Mouse (Mus musculus) heart, embryonic 13.5 days (tissue): ENCODE data around the gene Scyl2. TPM values are rescaled to one million over a fixed set of nuclear protein-coding genes. Genes with fewer than 3 reads are reported as not detected.

ENCODE experiments used
- ATAC-seq: fragments of 200-750 bp; cut with Nextera tagmentation; 2 replicates; pipeline ENCODE4 v1.8.0; 2017; ENCODE audit warnings: moderate TSS enrichment; ENCODE audit not compliant: insufficient number of reproducible peaks, low FRiP score, low TSS enrichment; ENCODE audit errors: extremely low read depth
- H3K27ac ChIP-seq: fragments of 300-500 bp; sonication (generic); replicated peaks from 2 replicates; pipeline ENCODE4 v1.5.1; 2015; ENCODE audit warnings: moderate library complexity, mild to moderate bottlenecking, inconsistent platforms
- H3K27me3 ChIP-seq: fragments of 300-500 bp; sonication (generic); replicated peaks from 2 replicates; pipeline ENCODE4 v1.6.1; 2015; ENCODE audit warnings: mild to moderate bottlenecking, inconsistent platforms
- H3K36me3 ChIP-seq: fragments of 300-500 bp; sonication (generic); 2 replicates; pipeline ENCODE4 v1.6.1; 2015; ENCODE audit warnings: mild to moderate bottlenecking, inconsistent platforms
- H3K4me1 ChIP-seq: fragments of 300-500 bp; sonication (generic); 2 replicates; pipeline ENCODE4 v1.6.1; 2015; ENCODE audit warnings: inconsistent platforms
- H3K4me2 ChIP-seq: fragments of 300-500 bp; sonication (generic); 2 replicates; pipeline ENCODE4 v1.6.1; 2015; ENCODE audit warnings: inconsistent platforms, mild to moderate bottlenecking, moderate library complexity
- H3K4me3 ChIP-seq: fragments of 300-500 bp; sonication (generic); 2 replicates; pipeline ENCODE4 v1.5.1; 2015; ENCODE audit warnings: moderate library complexity, mild to moderate bottlenecking, inconsistent platforms
- H3K9ac ChIP-seq: fragments of 300-500 bp; sonication (generic); 2 replicates; pipeline ENCODE4 v1.6.1; 2015; ENCODE audit warnings: inconsistent platforms, mild to moderate bottlenecking, moderate library complexity
- H3K9me3 ChIP-seq: fragments of 300-500 bp; sonication (generic); 2 replicates; pipeline ENCODE4 v1.6.1; 2016; ENCODE audit warnings: inconsistent platforms
- WGBS: fragments of 180-500 bp; shearing (Covaris S2); methylation state at CpG from one replicate; pipeline ENCODE4 v1.1.7; 2015; ENCODE audit warnings: mixed read lengths; 5-methylcytosine and 5-hydroxymethylcytosine counted together
- polyA plus RNA-seq: library from polyadenylated mRNA; unstranded; fragments of >200 nt; fragmentation: Nextera tagmentation; extraction: Ambion mirVana; gene quantifications from 2 replicates; pipeline ENCODE4 v1.2.1, GENCODE M21; 2015

The Scyl2 gene
- 4.1 and 5.4 TPM in 2 replicates for polyA plus RNA-seq

DNA sequence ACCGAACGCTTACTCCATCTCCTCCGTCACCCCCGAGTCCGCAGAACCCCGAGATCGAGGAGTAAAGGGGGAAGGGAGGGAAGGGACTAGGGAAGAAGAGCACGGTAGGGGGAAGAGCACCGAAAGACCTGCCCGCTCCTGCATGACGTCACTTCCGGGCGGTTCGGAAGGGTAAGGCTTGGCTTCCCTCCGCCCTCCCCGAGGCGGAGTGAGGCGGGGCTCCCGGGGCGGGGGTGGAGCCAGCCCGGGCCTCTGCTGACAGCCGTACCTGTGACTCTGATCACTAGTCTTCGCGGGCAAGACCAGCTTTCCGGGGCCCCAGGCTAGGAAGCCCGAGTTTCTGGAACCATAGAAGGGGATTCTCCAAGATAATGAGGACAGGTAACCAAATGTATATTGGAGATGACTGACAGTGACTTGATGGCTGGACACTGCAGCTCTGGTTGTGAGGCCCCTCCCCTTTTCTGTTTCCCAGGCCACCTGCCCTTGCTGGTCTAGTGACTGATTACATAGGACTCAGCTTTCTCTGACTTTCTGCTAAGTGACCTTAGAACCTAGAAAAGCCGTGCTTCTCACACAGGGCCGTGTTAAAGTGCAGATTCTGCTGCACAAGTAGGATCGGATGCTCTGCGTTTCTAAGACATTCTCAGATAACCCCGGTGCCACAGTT is at the start of gene Scyl2:
Gene Scyl2, minus strand, starts transcription at position 147 of the 670 bp plus-strand sequence.
- Histone ChIP-seq H3K9me3 (no peaks in the 10 kb centered on the region), H3K27ac (peak within 1 kb of the TSS; percentile 71), H3K9ac (peak within 1 kb of the TSS; percentile 91), H3K4me1 (peaks cover 19% of the 10 kb centered on the region), H3K4me3 (peak within 1 kb of the TSS; percentile 79), H3K27me3 (no peaks in the 10 kb centered on the region), H3K4me2 (peak within 1 kb of the TSS; percentile 75), H3K36me3 (peaks cover 7% of the 10 kb centered on the region)
- 4% methylated on average over 31 of the region's 31 CpGs for WGBS
- peak; percentile 98 for ATAC-seq

GRCm38 (mm10) chr10:89732001-89732794 is 46.1 kb upstream of the Scyl2 start, which contains the start of gene Actr6:
TSS of gene Actr6 (minus strand) at chr10:89732295.
- H3K4me3 ChIP-seq: peak within 1 kb of the TSS; percentile 70
- H3K27me3 ChIP-seq: no peaks in the 10 kb centered on the region
- H3K36me3 ChIP-seq: peaks cover 6% of the 10 kb centered on the region
- H3K27ac ChIP-seq: 0 out of 2 replicates have a peak within 1 kb of the TSS, but pooled peaks have one; percentile 20
- WGBS: under 1% methylated on average over 49 of the region's 49 CpGs
- peaks cover 18% of the 10 kb centered on the region for H3K4me1 ChIP-seq
- H3K9me3 ChIP-seq: no peaks in the 10 kb centered on the region
- peak; percentile 87 for ATAC-seq
- peak within 1 kb of the TSS; percentile 82 for H3K9ac ChIP-seq
- H3K4me2 ChIP-seq: peak within 1 kb of the TSS; percentile 84

DNA sequence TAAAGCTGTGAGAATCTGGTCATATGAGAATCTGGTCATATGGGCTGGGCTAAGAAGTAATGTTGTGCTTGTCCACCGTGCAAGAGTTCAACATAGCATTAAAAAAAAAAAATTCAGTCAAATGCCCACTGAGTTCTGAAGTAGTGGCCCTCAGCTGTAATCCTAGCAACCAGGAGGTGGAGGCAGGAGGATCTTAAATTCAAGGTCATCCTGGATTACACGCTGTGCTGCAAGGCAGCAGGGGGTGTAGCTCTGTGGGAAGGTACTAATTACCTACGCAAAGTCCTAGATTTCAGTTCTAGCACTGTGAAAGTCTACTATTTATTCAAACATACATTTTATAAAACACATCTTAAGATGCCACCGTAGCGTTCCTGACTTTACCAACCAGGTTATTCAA is 45.3 kb upstream of the Scyl2 start:
- Histone ChIP-seq H3K36me3 (peaks cover 12% of the 10 kb centered on the region), H3K4me2 (peak overlapping the region; percentile 84), H3K4me3 (peak overlapping the region; percentile 70), H3K4me1 (peaks cover 18% of the 10 kb centered on the region), H3K27me3 (no peaks in the 10 kb centered on the region), H3K9me3 (no peaks in the 10 kb centered on the region), H3K27ac (no peak overlapping the region), H3K9ac (peak overlapping the region; percentile 82)
- WGBS: 14% methylated on average over 5 of the region's 5 CpGs
- ATAC-seq: no peak

- WGBS: 73% methylated on average over 6 of the region's 6 CpGs
- Histone ChIP-seq H3K9ac (no peak overlapping the region), H3K27me3 (no peaks in the 10 kb centered on the region), H3K9me3 (no peaks in the 10 kb centered on the region), H3K27ac (no peak overlapping the region), H3K4me2 (no peak overlapping the region), H3K4me1 (peaks cover 18% of the 10 kb centered on the region), H3K36me3 (peaks cover 21% of the 10 kb centered on the region), H3K4me3 (no peak overlapping the region)
- no peak for ATAC-seq
Measured at GRCm38 (mm10) chr10:89730386-89730785, 44.3 kb upstream of the Scyl2 start.

- no peaks in the 10 kb centered on the region for H3K9me3 ChIP-seq
- H3K27me3 ChIP-seq: no peaks in the 10 kb centered on the region
- H3K27ac ChIP-seq: no peak overlapping the region
- no peaks in the 10 kb centered on the region for H3K4me1 ChIP-seq
- no peak overlapping the region for H3K4me3 ChIP-seq
- WGBS: 83% methylated on average over 14 of the region's 14 CpGs
- ATAC-seq: no peak
- H3K36me3 ChIP-seq: peaks cover 65% of the 10 kb centered on the region
- no peak overlapping the region for H3K9ac ChIP-seq
- H3K4me2 ChIP-seq: no peak overlapping the region
Measured at GRCm38 (mm10) chr10:89722247-89723195, 36.4 kb upstream of the Scyl2 start.

DNA sequence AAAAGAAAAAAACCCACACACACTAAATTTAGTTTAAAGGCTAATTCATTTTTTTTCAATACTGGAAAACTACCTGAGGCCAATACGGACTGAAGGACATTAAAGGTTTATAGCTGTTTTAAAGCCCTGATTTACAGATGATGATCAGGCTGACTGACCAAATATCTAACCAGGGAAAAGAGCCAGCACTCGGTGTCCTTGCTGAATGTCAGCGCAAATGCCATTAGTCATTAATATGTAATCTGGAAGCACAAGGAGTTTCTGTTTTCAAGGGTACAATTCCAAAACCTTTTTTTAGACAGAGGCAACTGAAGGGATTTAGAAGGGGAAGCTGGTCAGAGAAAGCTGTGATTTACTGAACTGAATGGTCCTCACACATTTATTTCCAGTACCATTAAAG is 34.7 kb upstream of the Scyl2 start:
- Histone ChIP-seq H3K9me3 (no peaks in the 10 kb centered on the region), H3K36me3 (peaks cover 62% of the 10 kb centered on the region), H3K27me3 (no peaks in the 10 kb centered on the region), H3K4me3 (no peak overlapping the region), H3K27ac (no peak overlapping the region; the same call in 1 of the 2 replicates), H3K4me2 (no peak overlapping the region), H3K9ac (no peak overlapping the region), H3K4me1 (no peaks in the 10 kb centered on the region)
- WGBS: 75% methylated on average over 3 of the region's 3 CpGs
- no peak for ATAC-seq

DNA sequence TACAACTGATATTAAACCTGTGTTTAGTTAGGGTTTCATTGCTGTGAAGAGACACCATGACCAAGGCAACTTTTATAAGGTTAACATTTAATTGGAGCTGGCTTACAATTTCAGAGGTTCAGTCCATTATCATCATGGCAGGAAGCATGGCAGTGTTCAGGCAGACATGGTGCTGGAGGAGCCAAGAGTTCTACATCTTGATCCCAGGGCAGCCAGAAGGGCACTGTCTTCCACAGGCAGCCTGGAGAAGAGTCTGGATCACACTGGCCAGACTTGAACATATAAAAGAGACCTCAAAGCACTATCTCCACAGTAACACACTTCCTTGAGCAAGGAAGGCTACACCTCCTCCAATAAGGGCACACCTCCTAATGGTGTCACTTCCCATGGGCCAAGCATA is 34.2 kb upstream of the Scyl2 start:
- Histone ChIP-seq H3K27ac (no peak overlapping the region), H3K36me3 (peaks cover 62% of the 10 kb centered on the region), H3K9me3 (no peaks in the 10 kb centered on the region), H3K4me3 (no peak overlapping the region), H3K27me3 (no peaks in the 10 kb centered on the region), H3K4me2 (no peak overlapping the region), H3K9ac (no peak overlapping the region), H3K4me1 (no peaks in the 10 kb centered on the region)
- ATAC-seq: no peak

GRCm38 (mm10) chr10:89714910-89715309 is 28.8 kb upstream of the Scyl2 start:
- ATAC-seq: no peak
- 85% methylated on average over 10 of the region's 10 CpGs for WGBS
- Histone ChIP-seq H3K36me3 (peaks cover 71% of the 10 kb centered on the region), H3K4me2 (no peak overlapping the region), H3K4me3 (no peak overlapping the region), H3K27me3 (no peaks in the 10 kb centered on the region), H3K4me1 (no peaks in the 10 kb centered on the region), H3K9ac (no peak overlapping the region), H3K9me3 (peaks cover 5% of the 10 kb centered on the region; the same call in 1 of the 2 replicates), H3K27ac (no peak overlapping the region)

DNA sequence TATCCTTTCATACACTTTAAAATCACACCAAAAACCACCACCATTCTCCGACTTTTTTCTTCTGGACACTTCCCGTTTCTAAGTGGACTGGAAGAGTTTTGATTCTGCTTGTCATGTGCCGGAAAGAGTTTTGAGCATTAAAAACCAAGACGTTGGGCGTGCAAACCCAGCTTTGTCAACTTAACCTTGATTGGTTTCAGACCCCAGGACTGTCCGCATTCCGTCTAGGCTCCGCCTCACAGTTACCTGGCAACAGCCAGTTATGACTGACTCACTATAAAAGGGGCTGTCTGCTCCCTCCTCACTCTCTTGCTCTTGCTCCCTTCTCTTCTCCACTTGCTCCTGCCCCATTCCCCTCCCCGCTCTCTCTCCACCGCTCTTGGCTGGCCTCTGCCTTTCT is 22.6 kb upstream of the Scyl2 start:
- H3K4me2 ChIP-seq: peak overlapping the region; percentile 61
- no peak for ATAC-seq
- WGBS: 31% methylated on average over 10 of the region's 10 CpGs
- peaks cover 5% of the 10 kb centered on the region; the same call in 1 of the 2 replicates for H3K9me3 ChIP-seq
- no peaks in the 10 kb centered on the region for H3K4me1 ChIP-seq
- H3K27ac ChIP-seq: no peak overlapping the region
- H3K4me3 ChIP-seq: peak overlapping the region; percentile 35
- peaks cover 31% of the 10 kb centered on the region for H3K36me3 ChIP-seq
- no peak overlapping the region for H3K9ac ChIP-seq
- no peaks in the 10 kb centered on the region for H3K27me3 ChIP-seq

- WGBS: 77% methylated on average over 3 of the region's 3 CpGs
- Histone ChIP-seq H3K36me3 (peaks cover 18% of the 10 kb centered on the region), H3K27ac (no peak overlapping the region), H3K9me3 (peaks cover 5% of the 10 kb centered on the region; the same call in 1 of the 2 replicates), H3K27me3 (no peaks in the 10 kb centered on the region), H3K9ac (no peak overlapping the region), H3K4me3 (no peak overlapping the region), H3K4me2 (no peak overlapping the region), H3K4me1 (no peaks in the 10 kb centered on the region)
- no peak for ATAC-seq
Measured at GRCm38 (mm10) chr10:89707397-89707796, 21.3 kb upstream of the Scyl2 start.

DNA sequence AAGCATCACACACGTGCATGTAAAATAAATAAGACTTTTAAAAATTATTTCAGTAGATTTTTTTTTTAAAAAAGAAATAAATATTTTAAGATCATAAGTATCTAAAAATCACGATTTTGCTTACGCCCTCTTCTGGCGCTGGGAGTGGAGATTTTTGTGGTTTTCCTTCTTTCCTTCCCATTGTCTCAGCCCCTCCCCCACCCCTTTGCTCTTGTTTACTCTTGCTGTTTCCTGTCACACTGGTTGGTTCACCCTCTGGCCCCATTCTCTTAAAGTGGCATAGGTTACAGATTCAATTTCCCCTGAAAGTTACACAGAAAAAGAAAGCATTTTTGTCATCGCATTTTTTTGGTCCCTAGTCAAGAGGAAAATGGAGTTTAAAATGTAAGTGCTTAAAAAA is 17.0 kb upstream of the Scyl2 start:
- Histone ChIP-seq H3K9ac (no peak overlapping the region), H3K4me2 (no peak overlapping the region), H3K4me1 (no peaks in the 10 kb centered on the region), H3K4me3 (no peak overlapping the region), H3K27me3 (no peaks in the 10 kb centered on the region), H3K36me3 (no peaks in the 10 kb centered on the region), H3K27ac (no peak overlapping the region), H3K9me3 (no peaks in the 10 kb centered on the region)
- no peak for ATAC-seq
- 47% methylated on average over 5 of the region's 5 CpGs for WGBS
